Mouse (Mus musculus): Measurements from ENCODE around the gene Slc28a3.

Slc28a3 gene

DNA sequence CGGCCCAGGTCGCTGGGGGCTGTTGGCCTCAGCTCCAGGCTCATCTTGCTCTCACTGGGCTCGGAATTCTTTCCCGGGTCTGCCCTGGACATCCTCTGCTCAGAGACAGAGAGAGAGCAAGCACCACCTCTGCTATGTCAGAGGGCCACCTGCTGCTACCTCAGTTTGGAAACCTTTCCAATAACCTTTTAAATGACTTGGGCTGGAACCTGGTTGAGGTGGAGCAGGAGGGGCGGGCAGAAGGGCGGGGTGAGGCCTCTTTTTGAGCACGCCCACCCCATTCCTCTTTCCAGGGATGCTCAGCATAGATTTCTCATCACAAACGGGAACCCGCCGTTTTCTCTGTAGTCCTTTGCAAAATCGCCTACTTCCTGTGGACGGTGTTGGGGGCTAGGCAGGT is at the start of gene Slc28a3:
Gene Slc28a3 (minus strand): TSS at position 162 of the 400 bp plus-strand sequence.
- CTCF ChIA-PET, result interaction anchor here in 3 of 4 experiments (0.6 to 1.2 kb wide), 3 partner anchors 18 to 845 kb away, joined by 3 read pairs; no protein-coding TSS in a partner anchor
- POLR2A ChIA-PET, result interaction anchor here in 1 of 4 experiments (0.7 to 1.3 kb wide), 2 partner anchors 10 to 330 kb away, joined by 3 to 4 read pairs; no protein-coding TSS in a partner anchor

GRCm38 (mm10) chr13:58657987-58658386 is 47.3 kb upstream of the Slc28a3 start:
- ChIA-PET POLR2A (no interaction called here), CTCF (no interaction called here)

DNA sequence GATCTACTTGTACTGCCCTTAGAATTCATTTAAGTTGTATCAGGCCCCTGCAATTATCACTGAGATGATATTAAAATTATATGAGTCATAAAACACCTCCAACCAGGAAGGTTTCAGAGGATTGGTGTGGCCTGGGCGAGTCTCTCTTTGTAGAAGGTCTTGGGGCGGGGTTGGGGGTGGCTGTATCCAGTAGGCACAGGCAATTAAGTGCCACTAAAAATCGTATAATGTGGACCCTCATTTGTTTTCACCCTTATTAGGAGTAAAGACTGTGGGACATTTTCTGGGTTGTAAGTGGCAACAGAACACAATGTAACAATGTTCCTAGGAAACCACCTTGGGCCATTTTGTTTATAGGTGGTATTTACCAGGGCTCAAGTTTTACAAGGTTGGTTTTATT is 46.2 kb upstream of the Slc28a3 start:
- ChIA-PET POLR2A (no interaction called here), CTCF (no interaction called here)

DNA sequence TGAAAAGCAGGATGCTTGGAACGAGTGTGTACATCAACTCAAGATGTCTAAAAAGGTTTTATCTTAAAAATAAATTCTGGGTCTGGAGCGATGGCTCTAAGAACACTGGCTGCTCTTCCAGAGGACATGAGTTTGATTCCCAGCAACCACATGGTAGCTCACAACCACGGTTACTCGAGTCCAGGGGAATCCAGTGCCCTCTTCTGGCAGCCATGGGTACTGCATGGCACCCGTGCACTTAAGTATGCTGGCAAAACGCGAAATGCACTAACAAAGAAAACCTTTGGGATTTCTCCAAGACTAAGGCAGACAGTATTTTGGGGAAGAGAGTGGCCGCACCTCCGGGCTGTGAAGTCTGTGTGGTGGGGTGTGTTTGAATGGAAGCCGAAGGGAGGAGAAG is 44.9 kb upstream of the Slc28a3 start:
- CTCF ChIA-PET, result interaction anchor here (0.6 to 1.5 kb wide), 19 partner anchors 8 to 710 kb away, joined by 3 to 7 read pairs (median 3); partner anchors contain the start of gene Slc28a3 (in 1 of the 4)
- POLR2A ChIA-PET, result interaction anchor here in 1 of 4 experiments (0.6 kb wide), 3 partner anchors 13 to 725 kb away, joined by 3 read pairs; no protein-coding TSS in a partner anchor

GRCm38 (mm10) chr13:58640330-58640729 is 29.7 kb upstream of the Slc28a3 start:
- ChIA-PET CTCF (interaction anchor here (0.6 to 3.5 kb wide), 17 partner anchors 11 to 1995 kb away, joined by 3 to 12 read pairs (median 4); partner anchors contain the start of gene Ntrk2 (in 1 of the 4)), POLR2A (interaction anchor here in 2 of 4 experiments (0.6 to 0.9 kb wide), 2 partner anchors 371 to 725 kb away, joined by 3 read pairs; no protein-coding TSS in a partner anchor)

- POLR2A ChIA-PET, result interaction anchor here in 1 of 4 experiments (0.6 kb wide), 1 partner anchor 91 kb away, joined by 4 read pairs; no protein-coding TSS in a partner anchor
- CTCF ChIA-PET, result interaction anchor here (0.5 to 3.5 kb wide), 13 partner anchors 17 to 758 kb away, joined by 3 to 12 read pairs (median 5); partner anchors contain the start of gene Ntrk2 (in 1 of the 4)
These were observed 28.3 kb upstream of the Slc28a3 start for GRCm38 (mm10) chr13:58638950-58639349.

GRCm38 (mm10) chr13:58637360-58638002 is 26.8 kb upstream of the Slc28a3 start:
- CTCF ChIA-PET, result interaction anchor here (0.6 to 3.5 kb wide), 14 partner anchors 9 to 852 kb away, joined by 3 to 17 read pairs (median 4); partner anchors contain the start of gene Ntrk2 (in 1 of the 4)

GRCm38 (mm10) chr13:58633887-58634286 is 23.2 kb upstream of the Slc28a3 start:
- ChIA-PET POLR2A (no interaction called here), CTCF (interaction anchor here in 2 of 4 experiments (0.7 to 1.5 kb wide), 2 partner anchors 547 to 718 kb away, joined by 6 to 7 read pairs; no protein-coding TSS in a partner anchor)

More at GRCm38 (mm10) chr13:58637360-58638002, 26.8 kb upstream of the Slc28a3 start:
- POLR2A ChIA-PET, result interaction anchor here in 2 of 4 experiments (0.5 to 0.8 kb wide), 4 partner anchors 13 to 513 kb away, joined by 3 to 4 read pairs (median 4); no protein-coding TSS in a partner anchor

DNA sequence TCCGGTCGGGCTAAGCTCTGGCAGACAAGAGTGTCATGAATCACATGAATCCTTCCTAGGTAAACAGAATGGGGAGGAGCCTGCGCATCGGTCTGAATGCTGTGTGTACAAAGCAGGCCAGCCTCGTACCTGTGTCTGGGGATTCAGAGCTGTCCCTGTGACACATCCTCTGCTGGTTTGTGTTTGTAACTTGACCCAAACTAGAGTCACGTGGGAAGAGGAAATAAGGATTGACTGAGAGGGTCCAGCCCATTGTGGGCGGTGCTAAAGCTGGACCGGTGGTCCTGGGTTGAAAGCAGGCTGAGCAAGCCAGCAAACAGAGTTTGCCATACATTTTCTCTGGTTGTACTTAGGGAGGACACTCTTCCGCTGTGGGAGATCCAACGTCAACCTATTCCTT is 20.1 kb upstream of the Slc28a3 start:
- ChIA-PET CTCF (interaction anchor here in 1 of 4 experiments (0.8 to 2.7 kb wide), 5 partner anchors 11 to 721 kb away, joined by 3 to 8 read pairs (median 5); no protein-coding TSS in a partner anchor), POLR2A (interaction anchor here in 2 of 4 experiments (0.5 to 1.2 kb wide), 4 partner anchors 15 to 501 kb away, joined by 3 to 4 read pairs (median 4); no protein-coding TSS in a partner anchor)

GRCm38 (mm10) chr13:58629365-58630050 is 18.8 kb upstream of the Slc28a3 start:
- CTCF ChIA-PET, result interaction anchor here in 3 of 4 experiments (0.5 to 2.7 kb wide), 5 partner anchors 11 to 722 kb away, joined by 4 to 8 read pairs (median 6); no protein-coding TSS in a partner anchor
- POLR2A ChIA-PET, result interaction anchor here in 1 of 4 experiments (1.2 kb wide), 1 partner anchor 500 kb away, joined by 3 read pairs; no protein-coding TSS in a partner anchor

- ChIA-PET CTCF (no interaction called here), POLR2A (no interaction called here)
These were observed 12.0 kb upstream of the Slc28a3 start for GRCm38 (mm10) chr13:58622647-58623046.

DNA sequence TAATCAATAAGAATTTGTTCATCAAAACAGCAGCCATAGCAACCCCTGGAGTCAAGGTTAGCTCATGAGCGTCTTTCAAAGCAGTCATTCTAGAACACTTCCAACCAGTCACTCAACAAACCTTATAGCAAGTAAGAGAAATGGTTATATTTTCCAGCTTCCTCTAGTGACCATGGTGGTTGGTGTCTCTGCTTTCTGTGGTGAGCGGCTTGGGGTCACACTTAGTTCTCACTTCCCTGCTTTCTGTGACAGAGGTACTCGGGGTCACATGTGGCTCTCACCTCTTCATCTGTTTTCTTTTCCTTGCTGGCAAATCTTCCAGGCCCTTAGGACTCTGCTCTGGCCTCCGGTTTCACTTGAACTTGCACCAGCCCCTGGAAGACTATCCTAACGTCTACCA is 8.6 kb upstream of the Slc28a3 start:
- ChIA-PET POLR2A (no interaction called here), CTCF (no interaction called here)

DNA sequence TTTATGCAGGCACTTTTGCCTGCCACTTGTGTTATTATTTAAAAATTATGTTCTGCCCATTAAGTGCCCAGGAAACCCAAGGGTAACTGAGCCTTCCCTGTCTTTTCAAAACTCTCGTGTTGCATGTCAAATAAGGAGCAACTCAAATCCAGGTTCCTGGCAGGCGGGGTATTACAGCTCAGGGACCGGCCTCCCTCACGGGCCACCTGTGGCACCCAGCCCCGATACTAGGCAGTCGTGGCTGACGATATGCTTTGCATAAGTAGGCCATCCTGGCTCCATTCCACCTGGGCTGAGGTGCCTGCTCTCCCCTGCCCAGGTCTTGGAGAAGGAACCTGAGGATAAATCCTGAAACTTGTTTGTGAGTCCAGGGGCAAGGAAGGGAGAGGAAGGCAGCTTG is 618 bp downstream of the Slc28a3 start:
- ChIA-PET POLR2A (no interaction called here), CTCF (interaction anchor here in 1 of 4 experiments (1.6 kb wide), 1 partner anchor 19 kb away, joined by 3 read pairs; no protein-coding TSS in a partner anchor)

GRCm38 (mm10) chr13:58601201-58601855 is 9.3 kb downstream of the Slc28a3 start:
- ChIA-PET POLR2A (interaction anchor here in 3 of 4 experiments (0.5 to 1.5 kb wide), 17 partner anchors 8 to 1144 kb away, joined by 3 to 5 read pairs (median 4); partner anchors contain the start of gene Hnrnpa0 (in 1 of the 3)), CTCF (interaction anchor here (0.6 to 2.0 kb wide), 12 partner anchors 8 to 698 kb away, joined by 3 to 16 read pairs (median 5); no protein-coding TSS in a partner anchor)

DNA sequence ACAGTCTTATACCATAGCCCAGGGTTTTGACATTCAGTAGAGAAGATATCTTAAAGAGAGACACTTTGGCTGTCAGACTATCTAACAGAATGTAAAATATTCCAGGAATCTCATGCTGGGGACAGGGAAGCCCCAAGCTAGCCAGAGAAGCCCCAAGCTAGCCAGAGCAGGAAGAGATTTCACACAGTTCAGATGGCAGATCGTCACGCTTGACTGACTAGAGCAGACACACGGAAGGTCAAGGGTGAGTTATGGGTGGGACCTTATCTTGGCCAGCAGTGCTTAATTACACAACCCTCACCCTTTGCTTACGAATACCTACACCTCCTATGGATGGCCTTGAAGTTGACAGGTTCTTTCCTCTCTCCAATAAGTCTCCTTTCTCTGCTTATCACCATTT is 12.1 kb downstream of the Slc28a3 start:
- POLR2A ChIA-PET, result interaction anchor here in 1 of 4 experiments (0.7 kb wide), 1 partner anchor 279 kb away, joined by 3 read pairs; no protein-coding TSS in a partner anchor
- CTCF ChIA-PET, result interaction anchor here in 1 of 4 experiments (0.7 kb wide), 1 partner anchor 586 kb away, joined by 3 read pairs; no protein-coding TSS in a partner anchor

- CTCF ChIA-PET, result interaction anchor here (0.6 to 1.3 kb wide), 26 partner anchors 8 to 1809 kb away, joined by 3 to 16 read pairs (median 3); partner anchors contain the start of gene Slc28a3 (in 1 of the 4)
- POLR2A ChIA-PET, result interaction anchor here in 3 of 4 experiments (0.6 to 0.9 kb wide), 4 partner anchors 8 to 610 kb away, joined by 3 to 5 read pairs (median 3); no protein-coding TSS in a partner anchor
These were observed 17.5 kb downstream of the Slc28a3 start for GRCm38 (mm10) chr13:58593129-58593528.

- ChIA-PET CTCF (interaction anchor here in 3 of 4 experiments (0.6 to 1.7 kb wide), 5 partner anchors 9 to 547 kb away, joined by 3 to 7 read pairs (median 4); no protein-coding TSS in a partner anchor), POLR2A (interaction anchor here in 1 of 4 experiments (1.8 kb wide), 1 partner anchor 10 kb away, joined by 5 read pairs; no protein-coding TSS in a partner anchor)
These were observed 18.8 kb downstream of the Slc28a3 start for GRCm38 (mm10) chr13:58591912-58592311.

DNA sequence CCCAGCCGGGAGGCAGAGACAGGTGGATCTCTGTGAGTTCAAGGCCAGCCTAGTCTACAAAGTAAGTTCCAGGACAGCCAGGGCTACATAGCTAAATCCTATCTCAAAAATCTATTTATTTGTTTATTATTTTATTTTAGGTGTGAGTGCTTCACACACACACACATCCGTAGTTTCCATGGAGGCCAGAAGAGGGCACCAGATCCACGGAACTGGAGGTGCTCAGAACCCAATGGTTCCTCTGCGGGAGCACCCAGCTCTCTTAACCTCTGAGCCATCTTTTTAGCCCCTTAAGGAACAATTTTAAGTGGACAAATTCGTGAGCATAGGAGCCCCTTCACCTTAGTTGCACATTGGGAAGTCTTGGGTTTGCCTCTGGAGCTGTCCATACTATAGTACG is 20.0 kb downstream of the Slc28a3 start:
- CTCF ChIA-PET, result interaction anchor here (0.5 to 2.2 kb wide), 18 partner anchors 11 to 432 kb away, joined by 3 to 17 read pairs (median 4); no protein-coding TSS in a partner anchor

More for the DNA sequence above, 20.0 kb downstream of the Slc28a3 start:
- POLR2A ChIA-PET, result interaction anchor here in 3 of 4 experiments (0.6 to 1.8 kb wide), 6 partner anchors 11 to 461 kb away, joined by 3 to 5 read pairs (median 4); no protein-coding TSS in a partner anchor

Measured in embryonic stem cell, embryonic (primary cell).